Mouse (Mus musculus) liver, embryonic 15.5 days (tissue): Measurements from ENCODE around the gene Ccng2. TPM values are rescaled to one million over a fixed set of nuclear protein-coding genes. Genes with fewer than 3 reads are reported as not detected.

ENCODE experiments used
- ATAC-seq: fragments of 200-750 bp; cut with Nextera tagmentation; 2 replicates; pipeline ENCODE4 v1.8.0; 2017; ENCODE audit warnings: moderate number of reproducible peaks, mild to moderate bottlenecking, moderate library complexity; ENCODE audit not compliant: insufficient read depth
- H3K27ac ChIP-seq: fragments of 300-500 bp; sonication (generic); replicated peaks from 2 replicates; pipeline ENCODE4 v1.5.1; 2015; ENCODE audit warnings: mild to moderate bottlenecking, inconsistent platforms
- H3K27me3 ChIP-seq: fragments of 300-500 bp; sonication (generic); 2 replicates; pipeline ENCODE4 v1.6.1; 2015; ENCODE audit warnings: mild to moderate bottlenecking, inconsistent platforms
- H3K36me3 ChIP-seq: fragments of 300-500 bp; sonication (generic); replicated peaks from 2 replicates; pipeline ENCODE4 v1.6.1; 2015; ENCODE audit warnings: moderate library complexity, mild to moderate bottlenecking, inconsistent platforms
- H3K4me1 ChIP-seq: fragments of 300-500 bp; sonication (generic); replicated peaks from 2 replicates; pipeline ENCODE4 v1.6.1; 2015; ENCODE audit warnings: inconsistent platforms
- H3K4me2 ChIP-seq: fragments of 300-500 bp; sonication (generic); 2 replicates; pipeline ENCODE4 v1.6.1; 2015; ENCODE audit warnings: moderate library complexity, mild to moderate bottlenecking, inconsistent platforms
- H3K4me3 ChIP-seq: fragments of 300-500 bp; sonication (generic); replicated peaks from 2 replicates; pipeline ENCODE4 v1.5.1; 2015; ENCODE audit warnings: mild to moderate bottlenecking, inconsistent platforms
- H3K9ac ChIP-seq: fragments of 300-500 bp; sonication (generic); 2 replicates; pipeline ENCODE4 v1.6.1; 2015; ENCODE audit warnings: moderate library complexity, mild to moderate bottlenecking, inconsistent platforms
- H3K9me3 ChIP-seq: fragments of 300-500 bp; sonication (generic); replicated peaks from 2 replicates; pipeline ENCODE4 v1.6.1; 2016; ENCODE audit warnings: inconsistent platforms
- WGBS: fragments of 180-500 bp; shearing (Covaris S2); methylation state at CpG from one replicate; pipeline ENCODE4 v1.1.7; 2015; ENCODE audit warnings: mixed read lengths; ENCODE audit not compliant: insufficient replicate concordance; 5-methylcytosine and 5-hydroxymethylcytosine counted together
- polyA plus RNA-seq: library from polyadenylated mRNA; unstranded; fragments of >200 nt; fragmentation: Nextera tagmentation; extraction: Ambion mirVana; gene quantifications from 2 replicates; pipeline ENCODE4 v1.2.1, GENCODE M21; 2015

Ccng2 gene
- polyA plus RNA-seq, 1 experiment from 2014 or later: 22.0 TPM

GRCm38 (mm10) chr5:93236541-93236940 is 30.5 kb upstream of the Ccng2 start:
- Histone ChIP-seq H3K4me3 (no peak overlapping the region), H3K27ac (no peak overlapping the region), H3K27me3 (no peaks in the 10 kb centered on the region), H3K9me3 (no peaks in the 10 kb centered on the region), H3K4me1 (peaks cover 45% of the 10 kb centered on the region), H3K4me2 (no peak overlapping the region), H3K36me3 (no peaks in the 10 kb centered on the region), H3K9ac (no peak overlapping the region)
- 71% methylated on average over 4 of the region's 4 CpGs for WGBS
- ATAC-seq: no peak

- H3K27ac ChIP-seq: peak overlapping the region; percentile 89
- H3K27me3 ChIP-seq: no peaks in the 10 kb centered on the region
- ATAC-seq: peak; percentile 98
- 0 out of 2 replicates have a peak overlapping the region, but pooled peaks have one; percentile 7 for H3K9ac ChIP-seq
- 12% methylated on average over 8 of the region's 8 CpGs for WGBS
- peak overlapping the region; percentile 28 for H3K4me3 ChIP-seq
- no peaks in the 10 kb centered on the region for H3K9me3 ChIP-seq
- peaks cover 31% of the 10 kb centered on the region for H3K4me1 ChIP-seq
- H3K4me2 ChIP-seq: peak overlapping the region; percentile 53
- H3K36me3 ChIP-seq: no peaks in the 10 kb centered on the region
Observed at GRCm38 (mm10) chr5:93239590-93240544, 27.2 kb upstream of the Ccng2 start.

DNA sequence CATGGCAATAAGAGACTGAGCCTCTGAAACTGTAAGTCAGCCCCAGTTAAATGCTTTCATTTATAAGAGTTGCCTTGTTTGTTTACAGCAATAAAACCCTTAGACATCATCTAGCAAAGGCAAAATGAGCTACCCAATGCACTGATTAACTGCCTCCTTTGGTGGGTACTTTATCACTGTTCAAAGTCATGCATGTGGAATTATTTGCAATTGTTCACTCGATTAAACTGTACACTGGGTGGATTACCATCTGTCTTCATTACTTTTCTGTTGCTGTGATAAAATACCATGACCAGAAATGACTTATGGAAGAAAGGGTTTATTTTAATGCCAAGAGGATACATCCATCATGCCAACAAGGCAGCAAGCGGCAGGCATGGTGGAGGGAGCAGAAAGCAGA is 21.8 kb upstream of the Ccng2 start:
- 71% methylated on average over 2 of the region's 2 CpGs for WGBS
- Histone ChIP-seq H3K27me3 (no peaks in the 10 kb centered on the region), H3K9ac (no peak overlapping the region), H3K9me3 (no peaks in the 10 kb centered on the region), H3K36me3 (no peaks in the 10 kb centered on the region), H3K27ac (no peak overlapping the region), H3K4me3 (no peak overlapping the region), H3K4me1 (peaks cover 11% of the 10 kb centered on the region), H3K4me2 (no peak overlapping the region)
- no peak for ATAC-seq

DNA sequence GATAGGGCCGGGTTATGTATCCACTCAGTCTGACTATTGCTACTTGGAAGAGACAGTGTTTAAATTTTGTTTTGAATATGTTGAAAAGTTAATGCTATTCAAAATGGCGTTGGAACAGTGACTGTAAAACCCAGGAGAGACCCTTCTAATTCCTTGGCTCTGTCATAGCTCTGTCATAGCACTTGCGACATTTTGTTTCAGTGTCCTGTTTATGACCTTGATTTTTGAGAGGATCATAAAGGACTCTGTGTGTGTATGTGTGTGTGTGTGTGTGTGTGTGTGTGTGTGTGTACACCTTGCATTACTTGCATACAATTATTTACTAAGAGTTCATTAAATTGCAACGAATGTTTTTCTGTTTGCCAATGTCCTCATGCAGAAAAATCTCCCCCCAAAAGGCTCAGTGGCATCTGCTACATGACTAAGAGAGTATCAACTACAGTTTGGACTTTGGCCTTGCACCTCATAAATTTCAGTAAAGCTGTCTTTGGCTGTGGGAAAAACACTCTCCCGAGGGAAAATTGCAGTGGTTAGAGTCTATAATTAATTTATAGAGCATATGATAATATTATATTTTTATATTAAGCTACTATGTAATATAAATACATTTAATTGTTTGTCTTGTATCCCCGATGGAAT is 17.0 kb upstream of the Ccng2 start:
- no peaks in the 10 kb centered on the region for H3K36me3 ChIP-seq
- H3K27ac ChIP-seq: no peak overlapping the region
- H3K9ac ChIP-seq: no peak overlapping the region
- 62% methylated on average over 6 of the region's 6 CpGs for WGBS
- H3K4me2 ChIP-seq: no peak overlapping the region
- H3K4me3 ChIP-seq: no peak overlapping the region
- H3K27me3 ChIP-seq: no peaks in the 10 kb centered on the region
- H3K9me3 ChIP-seq: no peaks in the 10 kb centered on the region
- ATAC-seq: no peak
- H3K4me1 ChIP-seq: no peaks in the 10 kb centered on the region

- H3K4me1 ChIP-seq: no peaks in the 10 kb centered on the region
- no peaks in the 10 kb centered on the region for H3K9me3 ChIP-seq
- H3K27me3 ChIP-seq: no peaks in the 10 kb centered on the region
- no peak overlapping the region for H3K9ac ChIP-seq
- no peak for ATAC-seq
- no peak overlapping the region for H3K4me2 ChIP-seq
- no peak overlapping the region for H3K27ac ChIP-seq
- 76% methylated on average over 12 of the region's 12 CpGs for WGBS
- H3K4me3 ChIP-seq: no peak overlapping the region
- no peaks in the 10 kb centered on the region for H3K36me3 ChIP-seq
Observed at GRCm38 (mm10) chr5:93251001-93251760, 15.9 kb upstream of the Ccng2 start.

DNA sequence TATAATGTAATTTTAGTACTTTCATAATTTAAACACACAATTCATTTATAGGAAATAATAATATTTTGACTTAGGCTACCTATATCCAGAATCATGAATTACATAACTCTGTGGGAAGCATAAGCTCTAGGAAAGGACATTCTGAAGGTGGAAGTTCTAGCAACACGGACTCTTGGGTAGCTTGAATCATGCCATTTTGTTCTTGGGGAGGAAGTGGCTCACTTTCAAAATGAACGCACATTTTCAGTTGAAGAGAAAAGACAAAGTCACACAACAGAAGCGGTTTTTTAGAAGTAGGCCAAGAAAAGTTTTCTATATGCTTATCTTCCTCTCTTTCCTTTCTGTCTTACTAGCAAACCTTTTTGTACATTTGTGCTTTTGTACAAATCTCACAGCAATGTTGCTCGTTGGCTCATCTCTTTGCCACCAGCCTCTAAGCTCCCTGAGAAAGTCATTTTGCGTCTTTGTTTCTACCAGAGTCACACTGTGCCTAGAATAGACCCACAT is 11.2 kb upstream of the Ccng2 start:
- no peaks in the 10 kb centered on the region for H3K36me3 ChIP-seq
- H3K4me3 ChIP-seq: no peak overlapping the region
- no peak overlapping the region for H3K27ac ChIP-seq
- no peaks in the 10 kb centered on the region for H3K9me3 ChIP-seq
- H3K27me3 ChIP-seq: no peaks in the 10 kb centered on the region
- WGBS: 68% methylated on average over 5 of the region's 5 CpGs
- H3K9ac ChIP-seq: no peak overlapping the region
- no peak for ATAC-seq
- no peak overlapping the region for H3K4me2 ChIP-seq
- H3K4me1 ChIP-seq: no peaks in the 10 kb centered on the region

DNA sequence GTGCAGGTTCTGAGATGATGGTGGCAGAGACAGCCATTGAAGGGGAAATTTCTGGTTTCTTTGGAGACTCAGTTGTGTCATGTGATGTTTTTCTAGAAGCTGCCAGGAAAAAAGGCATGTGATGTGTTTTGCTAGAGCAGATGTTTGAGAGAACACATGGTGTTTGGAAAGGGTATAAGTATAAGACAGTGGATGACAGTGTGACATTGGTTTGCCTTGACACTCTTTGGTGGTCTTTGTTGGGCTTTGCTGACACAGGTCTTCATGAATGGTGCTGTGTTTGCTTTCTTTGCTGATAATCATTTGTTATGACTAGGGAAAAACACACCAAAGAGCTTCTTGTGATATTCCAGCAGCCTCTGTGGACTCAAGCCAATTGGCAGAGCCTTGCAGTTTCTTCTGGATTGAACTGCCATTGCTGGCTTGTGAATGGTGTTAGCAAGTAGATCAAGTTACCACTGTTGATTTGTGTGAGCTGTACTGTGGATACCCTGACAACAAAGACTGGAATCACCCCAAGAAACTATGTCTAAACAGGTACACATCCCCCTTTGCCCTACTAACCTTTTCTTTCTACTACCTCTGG is 10.1 kb upstream of the Ccng2 start:
- ATAC-seq: no peak
- no peaks in the 10 kb centered on the region for H3K4me1 ChIP-seq
- H3K27ac ChIP-seq: no peak overlapping the region
- H3K36me3 ChIP-seq: no peaks in the 10 kb centered on the region
- no peak overlapping the region for H3K9ac ChIP-seq
- H3K4me2 ChIP-seq: no peak overlapping the region
- no peak overlapping the region for H3K4me3 ChIP-seq
- no peaks in the 10 kb centered on the region for H3K9me3 ChIP-seq
- H3K27me3 ChIP-seq: no peaks in the 10 kb centered on the region

DNA sequence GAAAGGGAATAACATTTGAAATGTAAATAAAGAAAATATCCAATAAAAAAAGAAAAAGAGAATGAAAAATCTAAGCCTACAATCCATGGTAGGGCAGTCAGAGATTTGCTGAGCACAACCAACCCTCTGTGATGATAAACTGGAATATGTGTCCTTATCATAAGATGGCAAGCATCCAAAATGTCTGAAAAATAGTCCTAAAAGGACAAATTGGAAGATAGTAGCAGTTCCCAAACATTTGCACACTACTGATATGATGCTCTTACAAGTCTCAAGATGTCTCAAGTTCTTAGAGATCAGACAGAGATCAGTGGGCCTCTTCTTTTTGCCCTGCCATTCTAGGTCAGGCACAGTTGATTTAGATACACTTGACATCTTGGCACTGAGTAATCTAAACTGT is 7.7 kb upstream of the Ccng2 start:
- no peak overlapping the region for H3K9ac ChIP-seq
- H3K4me2 ChIP-seq: no peak overlapping the region
- no peaks in the 10 kb centered on the region for H3K9me3 ChIP-seq
- no peaks in the 10 kb centered on the region for H3K27me3 ChIP-seq
- H3K4me1 ChIP-seq: peaks cover 6% of the 10 kb centered on the region
- H3K27ac ChIP-seq: no peak overlapping the region
- no peak for ATAC-seq
- no peaks in the 10 kb centered on the region for H3K36me3 ChIP-seq
- no peak overlapping the region for H3K4me3 ChIP-seq

GRCm38 (mm10) chr5:93260983-93261382 is 6.1 kb upstream of the Ccng2 start:
- Histone ChIP-seq H3K27ac (no peak overlapping the region), H3K9ac (no peak overlapping the region), H3K27me3 (no peaks in the 10 kb centered on the region), H3K4me1 (peaks cover 18% of the 10 kb centered on the region), H3K9me3 (no peaks in the 10 kb centered on the region), H3K4me3 (no peak overlapping the region), H3K4me2 (no peak overlapping the region), H3K36me3 (no peaks in the 10 kb centered on the region)
- WGBS: 60% methylated on average over 3 of the region's 3 CpGs
- ATAC-seq: no peak

DNA sequence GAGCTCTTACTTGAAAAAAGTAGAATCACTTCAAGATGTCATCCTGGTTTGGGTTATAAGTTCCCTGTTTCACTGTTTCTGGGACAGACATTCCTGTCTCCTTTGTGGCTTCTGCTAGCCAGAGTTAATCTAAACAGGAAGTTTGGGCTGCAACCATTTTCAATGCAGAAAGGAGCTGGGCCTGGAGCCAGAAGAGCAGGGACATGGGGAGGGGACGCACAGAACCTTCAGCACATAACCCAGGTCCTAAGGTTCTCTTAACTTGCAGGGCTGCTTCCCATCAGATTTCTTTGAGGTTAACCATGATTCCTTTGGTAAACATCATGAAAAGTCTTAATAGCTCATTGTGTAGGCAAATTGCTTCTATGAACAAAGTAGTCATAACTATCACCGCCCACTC is 4.3 kb upstream of the Ccng2 start:
- no peak overlapping the region for H3K4me2 ChIP-seq
- peaks cover under 1% of the 10 kb centered on the region; the same call in 1 of the 2 replicates for H3K27me3 ChIP-seq
- no peak for ATAC-seq
- no peak overlapping the region for H3K4me3 ChIP-seq
- peaks cover 30% of the 10 kb centered on the region for H3K4me1 ChIP-seq
- 62% methylated on average over 2 of the region's 2 CpGs for WGBS
- no peaks in the 10 kb centered on the region for H3K36me3 ChIP-seq
- H3K9me3 ChIP-seq: no peaks in the 10 kb centered on the region
- no peak overlapping the region for H3K9ac ChIP-seq
- H3K27ac ChIP-seq: no peak overlapping the region
